In the genomic region with DNA sequence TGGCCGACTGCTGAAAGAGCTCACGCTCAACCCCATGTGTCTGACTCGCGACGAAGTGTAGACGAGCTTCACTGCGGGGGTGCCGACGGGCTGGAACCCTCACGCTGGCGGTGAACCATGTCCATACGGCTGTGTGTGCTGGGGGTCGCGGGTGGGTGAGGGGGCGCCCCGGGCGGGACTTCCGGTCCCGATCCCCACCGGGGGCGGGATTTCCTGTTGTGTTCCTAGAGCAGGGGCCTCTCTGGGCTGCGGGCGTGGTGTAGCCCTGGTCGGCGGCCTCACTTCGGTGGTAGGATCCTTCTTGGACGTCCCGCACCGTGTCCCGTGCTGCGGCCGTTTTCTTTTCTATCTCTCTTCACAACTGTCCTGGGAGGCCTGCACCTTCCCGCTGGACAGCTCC, we compare ENCODE assay signal across 8 mouse cellular contexts. TPM values are rescaled to one million over a fixed set of nuclear protein-coding genes. Genes with fewer than 3 reads are reported as not detected.
DNase-seq lines count a peak whose midpoint lies in the region; ATAC-seq lines count a peak whose summit lies in the region.

No protein-coding gene starts in this region.

- under 1% methylated on average over 32 of the region's 33 CpGs for WGBS in heart, embryonic 14.5 days

- peak; percentile 26 for ATAC-seq in heart, embryonic 14.5 days (ENCODE audit: insufficient number of reproducible peaks, insufficient read depth, low FRiP score, low read depth)
- no peak for ATAC-seq in erythroid progenitor cell, adult 5-6 weeks (replicated peaks; ENCODE audit: low FRiP score, poor library complexity, severe bottlenecking)

- no peaks in the 10 kb centered on the region for H3K9me3 ChIP-seq in heart, embryonic 14.5 days (ENCODE audit: control insufficient read depth, low read length)

- H3K4me1 ChIP-seq in heart, embryonic 14.5 days (ENCODE audit: control insufficient read depth in 2 of 2, insufficient read depth in 2 of 2, low read length in 2 of 2), result peaks cover 24 to 37% of the 10 kb centered on the region in 2 experiments

- H3K4me2 ChIP-seq in heart, embryonic 14.5 days (ENCODE audit: low read length), result peak overlapping the region; percentile 86

- H3K27me3 ChIP-seq in heart, embryonic 14.5 days (ENCODE audit: control insufficient read depth, insufficient read depth, low read length), result no peaks in the 10 kb centered on the region

- peak; percentile 65 to 66 for DNase-seq in urinary bladder, adult 18-20 months (ENCODE audit: low spot score in 2 of 2)
- no peak for DNase-seq in urinary bladder, postnatal 10 days (ENCODE audit: low spot score)
- peak; percentile 67 for DNase-seq in embryo, embryonic 11.5 days (ENCODE audit: low read depth, low spot score)
- peak; percentile 86 to 92 for DNase-seq in kidney, postnatal 25 days
- DNase-seq in lung, postnatal 10 days, result peak; percentile 87
- peak; percentile 79 for DNase-seq in right cerebral cortex, postnatal 14 days

- peak overlapping the region; percentile 91 for H3K9ac ChIP-seq in heart, embryonic 14.5 days (ENCODE audit: low read length)

- H3K36me3 ChIP-seq in heart, embryonic 14.5 days (ENCODE audit: control insufficient read depth, insufficient read depth, low read length), result peaks cover 44% of the 10 kb centered on the region

- peak overlapping the region; percentile 94 to 98 for H3K27ac ChIP-seq in heart, embryonic 14.5 days (replicated peaks in 1 of 2; ENCODE audit: control insufficient read depth in 1 of 2, insufficient read depth in 1 of 2, low read depth in 2 of 2, low read length in 2 of 2)

- H3K4me3 ChIP-seq in heart, embryonic 14.5 days (ENCODE audit: control insufficient read depth in 1 of 2, insufficient read depth in 1 of 2, low read depth in 1 of 2, low read length in 2 of 2), result peak overlapping the region; percentile 70 to 76

RNA-seq across cellular contexts. Expression of a gene that starts 1.3 kb away (rescaled TPM):
- polyA plus RNA-seq in heart, embryonic 14.5 days (2014; fragmentation: Nextera tagmentation; extraction: Ambion mirVana), result 44.5 and 53.5 TPM in 2 replicates
- total RNA-seq in erythroid progenitor cell, adult 5-6 weeks (2015; ENCODE audit: low replicate concordance), result 6.8 and 58.3 TPM in 2 replicates
- 18.0 and 35.8 TPM in 2 replicates for total RNA-seq in erythroid progenitor cell, adult 5-6 weeks (2017; ENCODE audit: low replicate concordance)

RNA-seq across cellular contexts. Expression of a gene that starts 1.4 kb away (rescaled TPM):
- polyA plus RNA-seq in heart, embryonic 14.5 days (2014; fragmentation: Nextera tagmentation; extraction: Ambion mirVana), result 33.4 and 61.6 TPM in 2 replicates
- total RNA-seq in erythroid progenitor cell, adult 5-6 weeks (2015; ENCODE audit: low replicate concordance), result 1.8 and 3.8 TPM in 2 replicates
- total RNA-seq in erythroid progenitor cell, adult 5-6 weeks (2017; ENCODE audit: low replicate concordance), result 3.7 and 27.8 TPM in 2 replicates

RNA-seq across cellular contexts. Expression of a gene that starts 6.8 kb away (rescaled TPM):
- 19.4 and 22.7 TPM in 2 replicates for polyA plus RNA-seq in heart, embryonic 14.5 days (2014; fragmentation: Nextera tagmentation; extraction: Ambion mirVana)
- total RNA-seq in erythroid progenitor cell, adult 5-6 weeks (2015; ENCODE audit: low replicate concordance), result 29.6 and 36.0 TPM in 2 replicates
- total RNA-seq in erythroid progenitor cell, adult 5-6 weeks (2017; ENCODE audit: low replicate concordance), result 30.9 and 58.2 TPM in 2 replicates

RNA-seq across cellular contexts. Expression of a gene that starts 19.4 kb away (rescaled TPM):
- polyA plus RNA-seq in heart, embryonic 14.5 days (2014; fragmentation: Nextera tagmentation; extraction: Ambion mirVana), result 279 and 310 TPM in 2 replicates
- 16.9 and 18.4 TPM in 2 replicates for total RNA-seq in erythroid progenitor cell, adult 5-6 weeks (2015; ENCODE audit: low replicate concordance)
- 1.8 and 4.8 TPM in 2 replicates for total RNA-seq in erythroid progenitor cell, adult 5-6 weeks (2017; ENCODE audit: low replicate concordance)

RNA-seq across cellular contexts. Expression of a gene that starts 33.7 kb away (rescaled TPM):
- polyA plus RNA-seq in heart, embryonic 14.5 days (2014; fragmentation: Nextera tagmentation; extraction: Ambion mirVana), result 1.8 and 1.9 TPM in 2 replicates
- 3.4 TPM in 1 of 2 replicates, not detected in the other for total RNA-seq in erythroid progenitor cell, adult 5-6 weeks (2015; ENCODE audit: low replicate concordance)
- total RNA-seq in erythroid progenitor cell, adult 5-6 weeks (2017; ENCODE audit: low replicate concordance), result 2.1 and 2.8 TPM in 2 replicates
